Mouse (Mus musculus) forebrain, embryonic 12.5 days (tissue): ENCODE data around the gene Pagr1a. TPM values are rescaled to one million over a fixed set of nuclear protein-coding genes. Genes with fewer than 3 reads are reported as not detected.

ENCODE experiments used
- ATAC-seq: fragments of 200-750 bp; cut with Nextera tagmentation; 2 replicates; pipeline ENCODE4 v1.8.0; 2017; ENCODE audit warnings: moderate TSS enrichment; ENCODE audit not compliant: low FRiP score
- H3K27ac ChIP-seq: fragments of 300-500 bp; sonication (generic); 2 replicates; pipeline ENCODE4 v1.5.1; 2016; ENCODE audit warnings: mild to moderate bottlenecking
- H3K27me3 ChIP-seq: fragments of 300-500 bp; sonication (generic); 2 replicates; pipeline ENCODE4 v1.6.1; 2016; ENCODE audit warnings: mild to moderate bottlenecking
- H3K36me3 ChIP-seq: fragments of 300-500 bp; sonication (generic); replicated peaks from 2 replicates; pipeline ENCODE4 v1.6.1; 2016; ENCODE audit warnings: mild to moderate bottlenecking
- H3K4me1 ChIP-seq: fragments of 300-500 bp; sonication (generic); 2 replicates; pipeline ENCODE4 v1.6.1; 2016
- H3K4me2 ChIP-seq: fragments of 300-500 bp; sonication (generic); 2 replicates; pipeline ENCODE4 v1.6.1; 2016; ENCODE audit warnings: mild to moderate bottlenecking, moderate library complexity
- H3K4me3 ChIP-seq: fragments of 300-500 bp; sonication (generic); replicated peaks from 2 replicates; pipeline ENCODE4 v1.5.1; 2016; ENCODE audit warnings: mild to moderate bottlenecking
- H3K9ac ChIP-seq: fragments of 300-500 bp; sonication (generic); 2 replicates; pipeline ENCODE4 v1.6.1; 2016; ENCODE audit warnings: mild to moderate bottlenecking
- H3K9me3 ChIP-seq: fragments of 300-500 bp; sonication (generic); 2 replicates; pipeline ENCODE4 v1.6.1; 2016
- WGBS: fragments of 180-500 bp; shearing (Covaris S2); methylation state at CpG from one replicate; pipeline ENCODE4 v1.1.7; 2016; 5-methylcytosine and 5-hydroxymethylcytosine counted together
- polyA plus RNA-seq: library from polyadenylated mRNA; unstranded; fragments of >200 nt; fragmentation: Nextera tagmentation; extraction: Ambion mirVana; gene quantifications from 2 replicates; pipeline ENCODE4 v1.2.1, GENCODE M21; 2016

The Pagr1a gene
- polyA plus RNA-seq, 1 experiment from 2014 or later = 66.8 TPM

DNA sequence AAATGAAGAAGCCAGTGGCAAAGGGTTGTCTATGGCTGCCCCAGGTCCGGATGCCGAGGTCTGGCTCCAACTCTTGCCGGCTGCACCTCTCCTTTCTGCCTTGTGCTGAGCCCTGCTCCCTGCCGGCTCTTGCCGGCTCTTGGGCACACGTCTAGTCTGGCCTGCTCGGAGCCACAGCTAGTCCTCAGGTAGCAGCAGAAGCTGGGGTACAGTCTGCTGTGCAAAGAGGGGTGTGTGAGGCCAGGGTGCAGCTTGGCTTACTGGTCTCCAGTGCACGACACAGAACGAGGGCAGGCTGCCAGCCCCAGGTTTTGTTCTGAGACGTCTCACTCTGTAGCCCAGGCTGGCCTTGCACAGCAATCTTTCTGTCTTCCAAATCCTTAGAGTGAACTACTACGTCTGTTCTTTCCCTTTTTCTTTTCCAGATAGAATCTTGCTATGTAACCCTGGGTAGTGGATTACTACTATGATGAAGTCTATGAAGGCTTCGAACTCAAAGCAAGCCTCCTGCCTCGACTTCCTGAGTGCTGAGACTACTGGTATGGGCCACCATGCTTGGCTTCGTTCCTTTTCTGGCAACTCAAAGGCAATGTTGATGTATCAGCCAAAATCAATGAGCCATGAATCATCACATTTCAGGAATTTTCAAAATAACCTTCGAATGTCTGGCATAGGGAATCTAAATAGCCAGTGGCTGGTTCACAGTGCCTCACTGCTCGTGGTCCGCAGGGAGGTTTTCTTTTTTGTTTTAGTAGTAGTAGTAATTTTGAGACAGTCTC lies 7.7 kb downstream of the Pagr1a start:
- no peak for ATAC-seq
- Histone ChIP-seq H3K36me3 (peaks cover 25% of the 10 kb centered on the region), H3K9me3 (no peaks in the 10 kb centered on the region), H3K4me1 (peaks cover 17% of the 10 kb centered on the region), H3K27me3 (no peaks in the 10 kb centered on the region), H3K4me2 (no peak overlapping the region), H3K4me3 (no peak overlapping the region), H3K27ac (peak overlapping the region; percentile 78; the same call in 1 of the 2 replicates), H3K9ac (0 out of 2 replicates have a peak overlapping the region, but pooled peaks have one; percentile 2)
- WGBS = 87% methylated on average over 17 of the region's 17 CpGs

DNA sequence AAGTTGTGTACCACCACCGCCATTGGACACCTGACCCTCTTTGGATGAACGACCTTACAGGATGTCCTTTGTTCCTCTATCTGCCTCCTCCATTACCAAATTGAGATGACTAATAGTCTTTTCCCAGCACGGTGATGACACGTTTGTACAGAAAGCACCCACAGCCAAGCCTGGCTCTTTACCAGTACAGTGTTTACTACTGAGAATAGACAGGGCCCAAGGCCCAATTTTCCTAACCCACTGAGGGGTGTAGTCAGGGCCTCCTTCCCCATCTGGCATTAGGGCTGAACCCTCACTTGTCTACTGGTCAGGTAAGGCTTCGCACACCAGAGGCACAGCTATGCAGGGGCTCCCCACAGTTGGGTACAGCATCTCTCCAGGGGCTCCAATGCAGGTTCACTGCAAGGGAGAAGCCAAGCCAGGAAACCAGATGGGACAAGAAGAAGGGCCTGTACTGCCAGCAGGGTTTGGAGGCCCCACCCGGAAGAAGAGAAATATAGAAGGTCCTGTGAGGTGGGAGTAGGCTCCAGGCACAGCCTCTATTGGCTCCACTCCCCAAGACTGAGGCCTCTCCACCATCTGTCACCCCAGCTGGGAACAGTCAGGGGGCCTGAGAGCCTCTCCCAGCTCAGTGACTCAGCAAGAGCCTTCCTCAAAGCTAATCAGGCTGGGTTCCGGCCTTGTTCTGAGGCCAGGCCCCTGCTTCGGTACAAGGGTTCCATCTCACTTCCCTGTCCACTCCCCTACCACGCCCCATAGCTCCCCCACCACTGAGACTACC lies 8.7 kb downstream of the Pagr1a start:
- Histone ChIP-seq H3K9ac (0 out of 2 replicates have a peak overlapping the region, but pooled peaks have one; percentile 2), H3K27me3 (no peaks in the 10 kb centered on the region), H3K9me3 (no peaks in the 10 kb centered on the region), H3K27ac (peak overlapping the region; percentile 78), H3K4me3 (no peak overlapping the region), H3K4me2 (no peak overlapping the region), H3K36me3 (peaks cover 14% of the 10 kb centered on the region), H3K4me1 (peaks cover 11% of the 10 kb centered on the region)
- WGBS = 77% methylated on average over 9 of the region's 9 CpGs
- peak; percentile 68 for ATAC-seq

DNA sequence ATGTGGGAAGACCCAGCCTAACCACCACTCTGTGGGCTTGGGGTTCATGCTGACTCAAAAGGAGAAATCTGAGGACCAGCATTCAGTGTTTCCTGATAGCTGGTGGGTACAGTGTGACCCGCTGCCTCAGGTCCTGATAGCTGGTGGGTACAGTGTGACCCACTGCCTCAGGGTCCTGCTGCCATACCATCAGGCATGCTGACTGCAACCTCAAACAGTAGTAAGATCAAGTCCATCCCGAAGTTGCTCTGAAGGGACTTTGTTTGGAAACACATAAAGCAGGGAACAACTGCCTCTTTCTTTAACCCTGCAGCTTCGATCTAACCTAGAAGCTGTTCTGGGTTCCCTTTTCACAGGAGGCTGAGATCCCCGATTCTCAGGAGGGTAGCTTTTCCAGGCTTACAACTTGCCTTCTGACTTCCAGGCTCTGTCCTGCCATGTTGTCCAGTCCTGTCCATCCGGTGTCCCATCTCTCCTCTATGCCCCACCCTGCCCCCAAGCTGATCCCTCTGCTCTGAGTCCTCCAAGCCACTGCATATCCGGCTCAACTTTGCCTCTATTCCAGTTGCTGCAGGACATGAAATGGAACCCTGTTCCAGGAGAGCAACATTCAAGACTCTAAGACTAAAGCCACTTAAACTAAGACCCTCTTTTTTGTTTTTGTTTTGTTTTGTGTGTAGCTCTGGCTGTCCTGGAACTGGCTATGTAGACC lies 9.7 kb downstream of the Pagr1a start:
- Histone ChIP-seq H3K4me2 (no peak overlapping the region), H3K9me3 (no peaks in the 10 kb centered on the region), H3K4me1 (peaks cover 11% of the 10 kb centered on the region), H3K36me3 (peaks cover 4% of the 10 kb centered on the region; the same call in 1 of the 2 replicates), H3K27ac (0 out of 2 replicates have a peak overlapping the region, but pooled peaks have one; percentile 78), H3K27me3 (no peaks in the 10 kb centered on the region), H3K4me3 (no peak overlapping the region), H3K9ac (no peak overlapping the region)
- ATAC-seq = no peak
- 84% methylated on average over 6 of the region's 6 CpGs for WGBS

DNA sequence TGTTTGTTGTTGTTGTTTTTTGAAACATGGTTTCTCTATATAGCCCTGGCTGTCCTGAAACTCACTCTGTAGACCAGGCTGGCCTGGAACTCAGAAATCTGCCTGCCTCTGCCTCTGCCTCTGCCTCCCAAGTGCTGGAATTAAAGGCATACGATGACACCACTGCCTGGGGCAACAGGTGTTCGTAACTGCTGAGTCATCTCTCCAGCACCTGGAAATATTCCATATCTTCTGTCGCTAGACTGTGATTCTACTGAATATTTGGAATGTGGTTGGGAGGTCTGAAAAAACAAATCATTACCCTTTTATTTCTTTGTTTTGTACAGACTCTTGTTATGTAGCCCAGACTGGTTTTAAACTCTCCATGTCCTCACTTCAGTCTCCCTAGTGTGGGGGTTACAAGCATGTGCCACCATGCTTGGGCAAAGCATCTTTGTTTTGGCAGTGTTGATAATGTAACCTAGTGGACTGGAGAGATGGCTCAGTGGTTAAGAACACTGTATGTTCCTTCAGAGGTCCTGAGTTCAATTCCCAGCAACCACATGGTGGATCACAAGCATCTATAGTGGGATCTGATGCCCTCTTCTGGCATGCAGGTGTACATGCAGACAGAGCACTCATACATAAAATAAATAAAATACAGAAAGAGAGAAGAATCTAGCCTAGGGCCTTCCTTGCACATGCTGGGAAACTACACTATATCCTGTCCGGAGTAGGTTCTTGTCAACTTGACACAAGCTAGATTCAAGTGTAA lies 12.9 kb downstream of the Pagr1a start:
- Histone ChIP-seq H3K27ac (no peak overlapping the region), H3K27me3 (no peaks in the 10 kb centered on the region), H3K4me3 (no peak overlapping the region), H3K4me2 (no peak overlapping the region), H3K4me1 (peaks cover 5% of the 10 kb centered on the region), H3K9ac (no peak overlapping the region), H3K9me3 (no peaks in the 10 kb centered on the region), H3K36me3 (no peaks in the 10 kb centered on the region)
- 89% methylated on average over 4 of the region's 4 CpGs for WGBS
- ATAC-seq = no peak

DNA sequence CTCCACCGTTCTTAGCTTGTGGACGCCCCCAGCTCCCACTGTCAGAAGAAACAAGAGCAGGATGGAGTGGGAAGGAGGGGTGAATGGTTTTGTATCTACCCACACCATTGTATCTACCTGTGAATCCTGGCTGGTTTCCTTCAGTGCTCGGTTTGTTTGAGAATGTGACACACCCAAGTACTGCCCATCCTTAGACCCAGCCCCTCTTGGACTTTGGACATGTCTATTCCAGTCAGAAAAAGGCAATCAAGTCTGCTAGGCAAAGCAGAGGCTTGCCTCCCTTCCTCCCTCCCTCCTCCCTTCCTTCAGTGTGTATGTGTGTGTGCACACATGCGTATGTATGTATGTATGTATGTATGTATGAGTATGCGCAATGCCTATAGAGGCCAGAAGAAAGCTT lies 13.5 kb downstream of the Pagr1a start:
- H3K4me1 ChIP-seq = peaks cover 3% of the 10 kb centered on the region
- no peak overlapping the region for H3K4me3 ChIP-seq
- H3K36me3 ChIP-seq = no peaks in the 10 kb centered on the region
- WGBS = 94% methylated on average over 5 of the region's 5 CpGs
- ATAC-seq = no peak
- H3K9me3 ChIP-seq = no peaks in the 10 kb centered on the region
- no peak overlapping the region for H3K4me2 ChIP-seq
- no peaks in the 10 kb centered on the region for H3K27me3 ChIP-seq
- no peak overlapping the region for H3K27ac ChIP-seq
- H3K9ac ChIP-seq = no peak overlapping the region

DNA sequence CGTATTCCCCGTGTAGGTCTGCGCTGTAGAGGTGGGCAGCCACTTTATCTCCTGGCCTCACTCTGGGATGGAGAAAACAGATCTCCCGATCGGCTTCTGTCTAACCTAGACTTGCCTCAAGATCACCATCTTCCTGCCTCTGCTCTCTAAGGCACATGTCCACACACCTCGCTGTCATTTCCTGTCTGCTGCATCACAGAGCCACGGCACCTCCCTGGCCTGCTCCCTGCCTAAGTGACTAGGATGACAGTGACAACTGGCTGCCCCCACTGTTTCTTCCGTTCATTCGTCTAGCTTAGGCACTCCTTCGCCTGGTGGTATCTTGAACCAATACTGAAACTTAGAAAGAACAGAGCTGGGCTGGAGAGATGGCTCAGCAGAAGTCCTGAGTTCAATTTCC lies 17.6 kb downstream of the Pagr1a start:
- Histone ChIP-seq H3K9me3 (no peaks in the 10 kb centered on the region), H3K27ac (no peak overlapping the region), H3K4me1 (no peaks in the 10 kb centered on the region), H3K4me3 (no peak overlapping the region), H3K27me3 (no peaks in the 10 kb centered on the region), H3K9ac (no peak overlapping the region), H3K4me2 (no peak overlapping the region), H3K36me3 (no peaks in the 10 kb centered on the region)
- 88% methylated on average over 10 of the region's 10 CpGs for WGBS
- ATAC-seq = no peak

DNA sequence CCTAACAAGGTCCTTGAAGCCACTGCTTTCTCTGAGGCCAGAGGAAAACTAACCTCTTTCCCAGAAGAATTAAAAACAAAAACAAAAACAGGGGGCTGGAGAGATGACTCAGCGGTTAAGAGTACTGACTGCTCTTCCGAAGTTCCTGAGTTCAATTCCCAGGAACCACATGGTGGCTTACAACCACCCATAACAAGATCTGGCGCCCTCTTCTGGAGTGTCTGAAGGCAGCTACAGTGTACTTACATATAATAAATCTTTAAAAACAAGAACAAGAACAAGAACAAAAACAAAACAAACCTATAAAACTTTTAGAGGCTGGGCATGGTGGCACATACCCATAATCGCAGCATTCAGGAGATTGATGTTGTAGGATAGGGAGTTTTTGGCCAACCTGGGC lies 20.7 kb downstream of the Pagr1a start:
- Histone ChIP-seq H3K36me3 (no peaks in the 10 kb centered on the region), H3K4me3 (no peak overlapping the region), H3K9ac (no peak overlapping the region), H3K4me2 (no peak overlapping the region), H3K27ac (no peak overlapping the region), H3K27me3 (no peaks in the 10 kb centered on the region), H3K9me3 (no peaks in the 10 kb centered on the region), H3K4me1 (no peaks in the 10 kb centered on the region)
- WGBS = 74% methylated on average over 4 of the region's 4 CpGs
- ATAC-seq = no peak

DNA sequence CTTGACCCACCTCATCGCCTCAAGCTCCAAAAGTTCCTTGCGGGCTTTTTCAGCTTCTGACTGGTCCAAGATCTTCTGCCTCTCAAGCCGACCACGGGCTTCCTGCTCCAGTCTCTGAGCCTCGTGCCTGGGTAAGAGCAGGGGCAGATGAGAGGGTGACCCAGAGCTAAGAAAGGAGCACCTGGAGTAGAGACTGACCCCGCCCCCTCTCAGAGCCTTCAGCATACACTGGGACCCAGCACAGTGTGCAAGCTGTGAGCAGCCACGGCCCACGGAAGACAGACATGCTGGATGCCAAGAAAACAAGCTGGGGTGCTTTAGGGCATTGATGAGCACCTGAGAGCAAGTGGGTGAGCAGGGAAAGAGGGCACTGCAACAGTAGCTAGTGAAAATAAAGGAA lies 28.3 kb downstream of the Pagr1a start:
- no peak overlapping the region for H3K27ac ChIP-seq
- no peak overlapping the region for H3K4me3 ChIP-seq
- H3K36me3 ChIP-seq = no peaks in the 10 kb centered on the region
- 74% methylated on average over 8 of the region's 8 CpGs for WGBS
- H3K4me2 ChIP-seq = no peak overlapping the region
- H3K27me3 ChIP-seq = no peaks in the 10 kb centered on the region
- no peaks in the 10 kb centered on the region for H3K9me3 ChIP-seq
- no peak for ATAC-seq
- no peaks in the 10 kb centered on the region for H3K4me1 ChIP-seq
- no peak overlapping the region for H3K9ac ChIP-seq

DNA sequence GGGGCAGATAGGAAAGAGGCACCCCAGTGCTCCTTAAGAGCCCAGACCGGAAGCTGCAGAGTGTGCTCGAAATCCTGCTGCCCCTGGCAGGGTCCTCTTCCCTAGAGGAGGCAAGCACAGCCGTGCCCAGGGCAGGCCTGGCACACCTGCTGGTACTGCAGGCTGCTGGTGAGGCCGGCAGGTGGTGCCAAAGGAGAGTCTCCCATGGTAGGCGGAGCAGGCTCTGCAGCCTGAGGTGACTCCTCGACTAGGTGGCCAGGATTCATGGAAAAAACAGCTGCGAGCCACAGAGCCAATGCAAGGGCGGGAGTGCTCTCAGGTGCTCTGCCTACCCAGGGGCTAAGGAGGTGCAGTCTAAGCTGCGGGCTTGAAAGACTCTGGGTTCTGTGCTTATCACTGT lies 30.8 kb downstream of the Pagr1a start:
- no peak for ATAC-seq
- H3K9ac ChIP-seq = no peak overlapping the region
- WGBS = 53% methylated on average over 9 of the region's 9 CpGs
- no peak overlapping the region for H3K4me2 ChIP-seq
- H3K27me3 ChIP-seq = no peaks in the 10 kb centered on the region
- no peak overlapping the region for H3K4me3 ChIP-seq
- H3K9me3 ChIP-seq = no peaks in the 10 kb centered on the region
- H3K27ac ChIP-seq = no peak overlapping the region
- no peaks in the 10 kb centered on the region for H3K4me1 ChIP-seq
- H3K36me3 ChIP-seq = no peaks in the 10 kb centered on the region

DNA sequence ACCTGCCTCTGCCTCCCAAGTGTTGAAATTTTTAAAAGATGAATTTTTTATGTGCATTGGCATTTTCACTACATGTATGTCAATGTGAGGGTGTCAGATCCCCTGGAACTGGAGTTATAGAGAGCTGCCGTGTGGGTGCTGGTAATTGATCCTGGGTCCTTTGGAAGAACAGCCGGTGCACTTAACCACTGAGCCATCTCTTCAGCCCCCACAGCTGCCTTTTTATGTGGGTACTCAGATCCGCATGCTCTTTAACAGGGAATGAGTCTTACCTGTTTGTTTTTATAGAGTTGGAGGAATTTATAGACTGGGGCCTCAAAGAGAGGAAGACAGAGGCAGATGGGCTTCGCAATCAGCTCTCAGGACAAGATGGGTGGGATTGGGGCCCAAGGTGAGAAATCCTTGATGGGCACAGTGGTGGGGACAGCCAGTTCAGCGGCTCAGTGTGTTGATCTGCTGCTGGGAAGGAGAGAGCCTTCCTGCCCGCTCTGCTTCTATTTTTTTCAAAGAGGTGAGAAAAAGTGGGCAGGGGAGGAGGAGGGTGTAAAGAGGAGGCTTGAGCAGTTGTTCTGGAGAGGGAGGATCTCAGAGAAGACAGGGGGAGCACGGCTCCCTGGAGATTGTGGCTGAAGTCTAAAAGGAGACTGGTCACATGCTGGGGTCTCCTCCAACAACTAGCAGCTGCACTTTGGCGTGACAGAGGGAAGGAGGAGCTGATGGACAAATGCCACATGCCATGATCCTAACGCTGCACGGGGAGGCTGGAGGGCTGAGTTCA lies 32.3 kb downstream of the Pagr1a start:
- Histone ChIP-seq H3K4me2 (no peak overlapping the region), H3K27ac (no peak overlapping the region), H3K27me3 (no peaks in the 10 kb centered on the region), H3K9ac (no peak overlapping the region), H3K4me1 (no peaks in the 10 kb centered on the region), H3K4me3 (no peak overlapping the region), H3K36me3 (peaks cover 7% of the 10 kb centered on the region), H3K9me3 (no peaks in the 10 kb centered on the region)
- 69% methylated on average over 10 of the region's 10 CpGs for WGBS
- no peak for ATAC-seq

DNA sequence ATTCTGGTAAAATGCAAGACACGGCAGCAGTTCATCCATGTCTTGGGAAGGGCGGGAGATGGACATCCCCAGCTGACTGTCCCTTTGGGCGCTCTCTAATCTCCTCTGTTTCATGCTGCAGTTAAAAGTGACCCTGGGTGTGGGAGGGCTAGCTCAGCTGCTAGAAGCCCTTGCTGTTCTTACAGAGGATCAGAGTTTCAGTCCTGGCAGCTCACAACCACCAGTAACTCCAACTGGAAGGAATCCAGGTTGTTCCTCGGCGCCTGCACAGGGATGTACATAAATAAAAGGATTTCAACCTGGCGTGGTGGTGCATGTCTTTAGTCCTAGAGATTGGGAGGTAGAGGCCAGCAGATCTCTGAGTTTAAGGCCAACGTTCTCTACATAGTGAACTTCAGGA lies 34.0 kb downstream of the Pagr1a start:
- H3K4me2 ChIP-seq = no peak overlapping the region
- no peaks in the 10 kb centered on the region for H3K27me3 ChIP-seq
- no peaks in the 10 kb centered on the region for H3K4me1 ChIP-seq
- no peaks in the 10 kb centered on the region for H3K9me3 ChIP-seq
- H3K27ac ChIP-seq = no peak overlapping the region
- ATAC-seq = no peak
- H3K36me3 ChIP-seq = peaks cover 25% of the 10 kb centered on the region
- H3K4me3 ChIP-seq = no peak overlapping the region
- WGBS = 84% methylated on average over 7 of the region's 7 CpGs
- H3K9ac ChIP-seq = no peak overlapping the region
